Mouse (Mus musculus) bone marrow macrophage, adult 2 months (primary cell): ENCODE measurements around the gene Myh7b. TPM values are rescaled to one million over a fixed set of nuclear protein-coding genes. Genes with fewer than 3 reads are reported as not detected.
A peak's percentile ranks its signal among the peaks of the same experiment; 100 is the strongest.
"Not testable (repeated sequence)": the region's sequence is repeated elsewhere in the genome, so short reads cannot be mapped to it uniquely, and the experiment has no call there.

Experiments used
- H3K27ac ChIP-seq: 2 replicates; pipeline ENCODE4 v1.5.1; 2012; ENCODE audit warnings: low read depth, low read length; ENCODE audit not compliant: insufficient read depth
- H3K4me1 ChIP-seq: 2 replicates; pipeline ENCODE4 v1.6.1; 2012; ENCODE audit warnings: low read length; ENCODE audit not compliant: control insufficient read depth, insufficient read depth
- H3K4me3 ChIP-seq: 2 replicates; pipeline ENCODE4 v1.5.1; 2012; ENCODE audit warnings: mild to moderate bottlenecking, low read length, moderate library complexity; ENCODE audit not compliant: insufficient read depth
- CTCF ChIP-seq: IDR thresholded peaks from 2 replicates; pipeline ENCODE4 v1.5.1; 2012; ENCODE audit warnings: low read depth, mild to moderate bottlenecking, low read length, moderate library complexity
- POLR2A ChIP-seq: IDR thresholded peaks from 2 replicates; pipeline ENCODE4 v1.6.1; 2012; ENCODE audit warnings: mild to moderate bottlenecking, low read depth, low read length, borderline replicate concordance
- polyA plus RNA-seq: library from polyadenylated mRNA; stranded (reverse); fragments of >200 nt; gene quantifications from 2 replicates; pipeline ENCODE4 v1.2.4, GENCODE M21; 2012; ENCODE audit not compliant: missing spikeins, insufficient read depth, insufficient read length

Gene Myh7b
- polyA plus RNA-seq, 1 experiment, result not detected

- Histone ChIP-seq H3K27ac (no peak overlapping the region), H3K4me3 (peak overlapping the region; percentile 67), H3K4me1 (peaks cover 10% of the 10 kb centered on the region)
- TF ChIP-seq POLR2A (no peak), CTCF (no peak)
These were observed 18.1 kb upstream of the Myh7b start for GRCm38 (mm10) chr2:155592854-155593283.

- H3K27ac ChIP-seq, result no peak overlapping the region
- TF ChIP-seq POLR2A, result no peak
- no peak for TF ChIP-seq CTCF
- H3K4me3 ChIP-seq, result no peak overlapping the region
- H3K4me1 ChIP-seq, result peaks cover 8% of the 10 kb centered on the region
These were observed 15.5 kb upstream of the Myh7b start for GRCm38 (mm10) chr2:155595516-155595915.

GRCm38 (mm10) chr2:155603707-155604106 lies 7.3 kb upstream of the Myh7b start:
- H3K27ac ChIP-seq, result no peak overlapping the region
- TF ChIP-seq CTCF (no peak), POLR2A (no peak)
- H3K4me3 ChIP-seq, result no peak overlapping the region
- peaks cover 2% of the 10 kb centered on the region; the same call in 1 of the 2 replicates for H3K4me1 ChIP-seq

GRCm38 (mm10) chr2:155604560-155605235 lies 6.3 kb upstream of the Myh7b start:
- TF ChIP-seq POLR2A (no peak), CTCF (no peak)
- Histone ChIP-seq H3K4me1 (peaks cover 2% of the 10 kb centered on the region; the same call in 1 of the 2 replicates), H3K4me3 (no peak overlapping the region), H3K27ac (no peak overlapping the region)

GRCm38 (mm10) chr2:155605236-155605589 lies 5.8 kb upstream of the Myh7b start:
- H3K4me3 ChIP-seq, H3K4me1 ChIP-seq, H3K27ac ChIP-seq: not testable (repeated sequence)

- TF ChIP-seq CTCF (no peak), POLR2A (no peak)
- H3K4me3 ChIP-seq, result no peak overlapping the region
- H3K27ac ChIP-seq, result no peak overlapping the region
- H3K4me1 ChIP-seq, result peaks cover 2% of the 10 kb centered on the region; the same call in 1 of the 2 replicates
These were observed 4.7 kb upstream of the Myh7b start for GRCm38 (mm10) chr2:155606360-155606759.

GRCm38 (mm10) chr2:155611834-155612550 lies 980 bp downstream of the Myh7b start:
- H3K4me3 ChIP-seq, result no peak overlapping the region
- TF ChIP-seq CTCF (no peak), POLR2A (no peak)
- peaks cover 4% of the 10 kb centered on the region for H3K4me1 ChIP-seq
- H3K27ac ChIP-seq, result no peak overlapping the region

GRCm38 (mm10) chr2:155613326-155613755 lies 2.3 kb downstream of the Myh7b start:
- H3K27ac ChIP-seq, result no peak overlapping the region
- peak overlapping the region; percentile 58 for H3K4me3 ChIP-seq
- TF ChIP-seq POLR2A, result no peak
- no peak for TF ChIP-seq CTCF
- peaks cover 4% of the 10 kb centered on the region for H3K4me1 ChIP-seq

- Histone ChIP-seq H3K4me1 (peaks cover 4% of the 10 kb centered on the region), H3K27ac (no peak overlapping the region), H3K4me3 (peak overlapping the region; percentile 58; the same call in 1 of the 2 replicates)
- TF ChIP-seq POLR2A, result no peak
- no peak for TF ChIP-seq CTCF
These were observed 2.9 kb downstream of the Myh7b start for GRCm38 (mm10) chr2:155613953-155614352.

GRCm38 (mm10) chr2:155616971-155617370 lies 6.0 kb downstream of the Myh7b start:
- no peak overlapping the region for H3K4me3 ChIP-seq
- H3K4me1 ChIP-seq, result peaks cover 4% of the 10 kb centered on the region
- no peak for TF ChIP-seq POLR2A
- TF ChIP-seq CTCF, result no peak
- H3K27ac ChIP-seq, result no peak overlapping the region

- TF ChIP-seq CTCF (peak; percentile 84), POLR2A (no peak)
- Histone ChIP-seq H3K27ac (no peak overlapping the region), H3K4me3 (no peak overlapping the region), H3K4me1 (no peaks in the 10 kb centered on the region)
These were observed 8.8 kb downstream of the Myh7b start for GRCm38 (mm10) chr2:155619817-155620216.
